ENCODE assay signal across 10 mouse cellular contexts in the genomic region with DNA sequence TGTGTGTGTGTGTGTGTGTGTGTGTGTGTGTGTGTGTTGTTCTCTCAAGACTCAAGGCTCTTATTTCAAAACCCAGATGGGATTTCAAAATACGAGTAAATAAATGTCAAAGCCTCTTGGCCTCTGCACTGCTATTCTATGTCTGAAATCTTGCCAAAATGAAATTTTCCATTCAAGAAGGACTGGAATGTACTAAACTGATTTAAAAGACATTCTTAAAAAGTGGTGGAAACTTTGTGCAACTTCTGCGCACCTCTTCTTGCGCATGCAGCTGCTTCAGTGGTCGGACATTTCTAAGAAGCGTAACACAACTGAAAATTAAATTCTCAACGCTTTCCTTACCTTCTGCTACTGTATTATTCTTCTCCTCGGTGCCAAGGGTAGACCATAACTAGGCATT. TPM values are rescaled to one million over a fixed set of nuclear protein-coding genes. Genes with fewer than 3 reads are reported as not detected.
DNase-seq lines count a peak whose midpoint lies in the region; ATAC-seq lines count a peak whose summit lies in the region.
"Had no signal": no experiment of that assay in that cellular context is flagged by ENCODE, and none has a peak within 500 bp of the region (broad histone marks: within the 10 kb centered on the region; RNA-seq: fewer than 3 reads in every experiment).

No protein-coding gene starts in this region.

- no peak overlapping the region for H3K9ac ChIP-seq in forebrain, embryonic 12.5 days
- no peak overlapping the region for H3K9ac ChIP-seq in forebrain, embryonic 13.5 days
- H3K9ac ChIP-seq in intestine, embryonic 15.5 days, result no peak overlapping the region
- no peak overlapping the region for H3K9ac ChIP-seq in neural tube, embryonic 15.5 days (replicated peaks)
- H3K9ac ChIP-seq in liver, embryonic 12.5 days, result no peak overlapping the region

- 0 out of 2 replicates have a peak overlapping the region, but pooled peaks have one; percentile 93 for H3K4me2 ChIP-seq in forebrain, embryonic 12.5 days
- no peak overlapping the region for H3K4me2 ChIP-seq in forebrain, embryonic 13.5 days
- peak overlapping the region; percentile 97; the same call in 1 of the 2 replicates for H3K4me2 ChIP-seq in intestine, embryonic 15.5 days (replicated peaks)
- H3K4me2 ChIP-seq in neural tube, embryonic 15.5 days, result peak overlapping the region; percentile 100
- H3K4me2 ChIP-seq in liver, embryonic 12.5 days, result no peak overlapping the region

- H3K36me3 ChIP-seq in forebrain, embryonic 12.5 days (replicated peaks), result no peaks in the 10 kb centered on the region
- no peaks in the 10 kb centered on the region for H3K36me3 ChIP-seq in forebrain, embryonic 13.5 days (ENCODE audit: poor library complexity, severe bottlenecking)
- no peaks in the 10 kb centered on the region for H3K36me3 ChIP-seq in intestine, embryonic 15.5 days
- H3K36me3 ChIP-seq in neural tube, embryonic 15.5 days, result no peaks in the 10 kb centered on the region
- H3K36me3 ChIP-seq in liver, embryonic 12.5 days, result no peaks in the 10 kb centered on the region

- ATAC-seq in forebrain, embryonic 12.5 days (ENCODE audit: low FRiP score), result no peak
- no peak for ATAC-seq in forebrain, embryonic 13.5 days
- no peak for ATAC-seq in intestine, embryonic 15.5 days
- ATAC-seq in neural tube, embryonic 15.5 days (ENCODE audit: low FRiP score), result no peak
- ATAC-seq in liver, embryonic 12.5 days, result no peak

- peak; percentile 11 for DNase-seq in kidney, postnatal 14 days
- no peak for DNase-seq in kidney, postnatal 10 days
- DNase-seq in frontal cortex, postnatal 25 days (ENCODE audit: low spot score in 2 of 2), result no peak
- DNase-seq: B cell, adult 2 months; cerebellum, postnatal 25 days had no signal

- 78% methylated on average over 7 of the region's 7 CpGs for WGBS in forebrain, embryonic 12.5 days
- WGBS in forebrain, embryonic 13.5 days, result 82% methylated on average over 7 of the region's 7 CpGs
- WGBS in intestine, embryonic 15.5 days, result 70% methylated on average over 7 of the region's 7 CpGs
- WGBS in neural tube, embryonic 15.5 days, result 73% methylated on average over 7 of the region's 7 CpGs
- 67% methylated on average over 7 of the region's 7 CpGs for WGBS in liver, embryonic 12.5 days (ENCODE audit: insufficient replicate concordance)

- H3K4me3 ChIP-seq in forebrain, embryonic 12.5 days (replicated peaks), result no peak overlapping the region
- no peak overlapping the region for H3K4me3 ChIP-seq in forebrain, embryonic 13.5 days
- no peak overlapping the region for H3K4me3 ChIP-seq in intestine, embryonic 15.5 days (replicated peaks)
- no peak overlapping the region for H3K4me3 ChIP-seq in neural tube, embryonic 15.5 days (replicated peaks)
- H3K4me3 ChIP-seq in liver, embryonic 12.5 days, result no peak overlapping the region

- H3K9me3 ChIP-seq in forebrain, embryonic 12.5 days, result no peaks in the 10 kb centered on the region
- H3K9me3 ChIP-seq in forebrain, embryonic 13.5 days (replicated peaks), result no peaks in the 10 kb centered on the region
- no peaks in the 10 kb centered on the region for H3K9me3 ChIP-seq in intestine, embryonic 15.5 days
- H3K9me3 ChIP-seq in neural tube, embryonic 15.5 days (replicated peaks), result no peaks in the 10 kb centered on the region
- H3K9me3 ChIP-seq in liver, embryonic 12.5 days (replicated peaks), result no peaks in the 10 kb centered on the region

- H3K4me1 ChIP-seq in forebrain, embryonic 12.5 days, result peaks cover 14% of the 10 kb centered on the region
- peaks cover 13% of the 10 kb centered on the region; the same call in 1 of the 2 replicates for H3K4me1 ChIP-seq in forebrain, embryonic 13.5 days
- H3K4me1 ChIP-seq in intestine, embryonic 15.5 days (replicated peaks), result 0 out of 2 replicates have a peak, but pooled peaks cover 2% of the 10 kb centered on the region
- H3K4me1 ChIP-seq in neural tube, embryonic 15.5 days, result peaks cover 24% of the 10 kb centered on the region
- 0 out of 2 replicates have a peak, but pooled peaks cover 9% of the 10 kb centered on the region for H3K4me1 ChIP-seq in liver, embryonic 12.5 days

- H3K27ac ChIP-seq in forebrain, embryonic 12.5 days, result no peak overlapping the region
- no peak overlapping the region for H3K27ac ChIP-seq in forebrain, embryonic 13.5 days
- 0 out of 2 replicates have a peak overlapping the region, but pooled peaks have one; percentile 32 for H3K27ac ChIP-seq in intestine, embryonic 15.5 days
- no peak overlapping the region for H3K27ac ChIP-seq in neural tube, embryonic 15.5 days (replicated peaks)
- H3K27ac ChIP-seq in liver, embryonic 12.5 days, result no peak overlapping the region

- H3K27me3 ChIP-seq in forebrain, embryonic 12.5 days, result peaks cover 4% of the 10 kb centered on the region; the same call in 1 of the 2 replicates
- no peaks in the 10 kb centered on the region for H3K27me3 ChIP-seq in forebrain, embryonic 13.5 days
- no peaks in the 10 kb centered on the region for H3K27me3 ChIP-seq in intestine, embryonic 15.5 days (replicated peaks)
- no peaks in the 10 kb centered on the region for H3K27me3 ChIP-seq in neural tube, embryonic 15.5 days (replicated peaks)
- H3K27me3 ChIP-seq in liver, embryonic 12.5 days (replicated peaks), result no peaks in the 10 kb centered on the region

RNA-seq across cellular contexts. Expression of gene Etv1, which starts 1.9 kb away (rescaled TPM):
- polyA plus RNA-seq in forebrain, embryonic 12.5 days (2016; fragmentation: Nextera tagmentation; extraction: Ambion mirVana), result 25.5 and 46.6 TPM in 2 replicates
- polyA plus RNA-seq in forebrain, embryonic 13.5 days (2015; fragmentation: Nextera tagmentation; extraction: Ambion mirVana), result 28.5 and 29.2 TPM in 2 replicates
- 28.9 and 35.1 TPM in 2 replicates for polyA plus RNA-seq in intestine, embryonic 15.5 days (2015; fragmentation: Nextera tagmentation; extraction: Ambion mirVana)
- 22.7 and 28.7 TPM in 2 replicates for polyA plus RNA-seq in neural tube, embryonic 15.5 days (2015; fragmentation: Nextera tagmentation; extraction: Ambion mirVana)
- 1.1 and 1.2 TPM in 2 replicates for polyA plus RNA-seq in liver, embryonic 12.5 days (2016; fragmentation: Nextera tagmentation; extraction: Ambion mirVana)

Comparison
In these comparisons a context has a peak if more than half of its experiments do, and no peak if none do; other contexts are left out.
1. H3K4me2 ChIP-seq: peak in forebrain, embryonic 12.5 days (single experiment), intestine, embryonic 15.5 days (single experiment) and neural tube, embryonic 15.5 days (single experiment); none in forebrain, embryonic 13.5 days (single experiment) and liver, embryonic 12.5 days (single experiment).
2. RNA of gene Etv1, which starts 1.9 kb away (polyA plus RNA-seq): 28.9 to 35.1 TPM in intestine, embryonic 15.5 days, 28.5 to 29.2 TPM in forebrain, embryonic 13.5 days, 25.5 to 46.6 TPM in forebrain, embryonic 12.5 days and 22.7 to 28.7 TPM in neural tube, embryonic 15.5 days; 1.1 to 1.2 TPM in liver, embryonic 12.5 days; every median in the first group is over 10 times any median in the second.